In genomic region chr4:143209997-143210396, GRCm38 (mm10) we compare ENCODE assay signal across 21 mouse cellular contexts. TPM values are rescaled to one million over a fixed set of nuclear protein-coding genes. Genes with fewer than 3 reads are reported as not detected.
DNase-seq lines count a peak whose midpoint lies in the region; ATAC-seq and TF ChIP-seq lines count a peak whose summit lies in the region.
"Had no signal": no experiment of that assay in that cellular context is flagged by ENCODE, and none has a peak within 500 bp of the region (broad histone marks: within the 10 kb centered on the region; RNA-seq: fewer than 3 reads in every experiment).

No protein-coding gene starts in this region.

- ATAC-seq in hindbrain, embryonic 13.5 days (ENCODE audit: low FRiP score), result no peak
- ATAC-seq in hindbrain, embryonic 11.5 days (ENCODE audit: low FRiP score), result no peak
- ATAC-seq in midbrain, embryonic 14.5 days (ENCODE audit: low FRiP score, low TSS enrichment), result no peak
- no peak for ATAC-seq in midbrain, embryonic 11.5 days (ENCODE audit: low FRiP score)
- ATAC-seq in neural tube, embryonic 15.5 days (ENCODE audit: low FRiP score), result no peak
- no peak for ATAC-seq in heart, embryonic 11.5 days (replicated peaks; ENCODE audit: insufficient number of reproducible peaks, low FRiP score, low TSS enrichment)
- ATAC-seq: forebrain, embryonic 16.5 days had no signal

- H3K4me2 ChIP-seq in hindbrain, embryonic 13.5 days, result peak overlapping the region; percentile 25; the same call in 1 of the 2 replicates
- H3K4me2 ChIP-seq in hindbrain, embryonic 11.5 days (replicated peaks; ENCODE audit: low read depth, low read length), result no peak overlapping the region
- H3K4me2 ChIP-seq in midbrain, embryonic 14.5 days (ENCODE audit: low read length), result peak overlapping the region; percentile 70
- H3K4me2 ChIP-seq in midbrain, embryonic 11.5 days, result no peak overlapping the region
- H3K4me2 ChIP-seq in CH12.LX (ENCODE audit: insufficient read depth, low read depth, poor library complexity, severe bottlenecking), result peak overlapping the region; percentile 90
- peak overlapping the region; percentile 5 for H3K4me2 ChIP-seq in neural tube, embryonic 15.5 days
- H3K4me2 ChIP-seq in heart, embryonic 11.5 days, result no peak overlapping the region
- H3K4me2 ChIP-seq: embryonic facial prominence, embryonic 15.5 days; heart, embryonic 15.5 days had no signal

- peak; percentile 52 for TF ChIP-seq EP300 in CH12.LX (IDR thresholded peaks at IDR 0.05; ENCODE audit: low read length)

- H3K4me1 ChIP-seq in hindbrain, embryonic 13.5 days (replicated peaks), result peaks cover 29% of the 10 kb centered on the region
- H3K4me1 ChIP-seq in hindbrain, embryonic 11.5 days (replicated peaks; ENCODE audit: control insufficient read depth, insufficient read depth, low read length), result no peaks in the 10 kb centered on the region; the same call in 1 of the 2 replicates
- H3K4me1 ChIP-seq in midbrain, embryonic 14.5 days (ENCODE audit: control insufficient read depth, insufficient read depth, low read length), result peaks cover 13% of the 10 kb centered on the region; the same call in 1 of the 2 replicates
- H3K4me1 ChIP-seq in midbrain, embryonic 11.5 days (ENCODE audit: control insufficient read depth, insufficient read depth, low read length), result peaks cover 8% of the 10 kb centered on the region
- peaks cover 11 to 43% of the 10 kb centered on the region in 2 experiments for H3K4me1 ChIP-seq in CH12.LX (ENCODE audit: control insufficient read depth in 1 of 2, insufficient read depth in 2 of 2)
- H3K4me1 ChIP-seq in neural tube, embryonic 15.5 days, result peaks cover 26% of the 10 kb centered on the region
- H3K4me1 ChIP-seq in heart, embryonic 11.5 days (ENCODE audit: control insufficient read depth, insufficient read depth, low read length), result peaks cover 4% of the 10 kb centered on the region; the same call in 1 of the 2 replicates

- no peaks in the 10 kb centered on the region for H3K36me3 ChIP-seq in hindbrain, embryonic 13.5 days
- H3K36me3 ChIP-seq in hindbrain, embryonic 11.5 days (ENCODE audit: control insufficient read depth, insufficient read depth, low read length), result no peaks in the 10 kb centered on the region
- no peaks in the 10 kb centered on the region for H3K36me3 ChIP-seq in midbrain, embryonic 14.5 days (ENCODE audit: control insufficient read depth, insufficient read depth, low read length)
- no peaks in the 10 kb centered on the region for H3K36me3 ChIP-seq in midbrain, embryonic 11.5 days (ENCODE audit: control insufficient read depth, insufficient read depth, low read length)
- H3K36me3 ChIP-seq in CH12.LX (replicated peaks in 1 of 2; ENCODE audit: control insufficient read depth in 1 of 2, insufficient read depth in 1 of 2, low read length in 1 of 2), result peaks cover 0 to 9% of the 10 kb centered on the region in 2 experiments
- no peaks in the 10 kb centered on the region for H3K36me3 ChIP-seq in neural tube, embryonic 15.5 days
- H3K36me3 ChIP-seq in heart, embryonic 11.5 days (ENCODE audit: control insufficient read depth, insufficient read depth, low read length), result no peaks in the 10 kb centered on the region
- H3K36me3 ChIP-seq: embryonic facial prominence, embryonic 15.5 days; heart, embryonic 10.5 days; heart, embryonic 15.5 days had no signal

- no peaks in the 10 kb centered on the region for H3K9me3 ChIP-seq in hindbrain, embryonic 13.5 days
- no peaks in the 10 kb centered on the region for H3K9me3 ChIP-seq in hindbrain, embryonic 11.5 days (ENCODE audit: control insufficient read depth, low read length)
- no peaks in the 10 kb centered on the region for H3K9me3 ChIP-seq in midbrain, embryonic 14.5 days (ENCODE audit: control insufficient read depth, low read length)
- no peaks in the 10 kb centered on the region for H3K9me3 ChIP-seq in midbrain, embryonic 11.5 days (ENCODE audit: control insufficient read depth, low read length)
- H3K9me3 ChIP-seq in CH12.LX (replicated peaks; ENCODE audit: low read length), result no peaks in the 10 kb centered on the region
- H3K9me3 ChIP-seq in neural tube, embryonic 15.5 days (replicated peaks), result no peaks in the 10 kb centered on the region
- no peaks in the 10 kb centered on the region for H3K9me3 ChIP-seq in heart, embryonic 11.5 days (replicated peaks; ENCODE audit: control insufficient read depth, low read length)
- H3K9me3 ChIP-seq: embryonic facial prominence, embryonic 15.5 days; G1E; heart, embryonic 10.5 days; heart, embryonic 15.5 days had no signal

- dilution Hi-C loops in CH12.LX (cut with MboI; ENCODE audit: extremely low pct_ligation_motif_present, extremely low pct_unique_long_range_greater_than_20kb, low sequenced_read_pairs), result no loop called here

- in situ Hi-C loops in CH12.LX (cut with MboI; ENCODE audit: low pct_ligation_motif_present, low pct_unique_long_range_greater_than_20kb, low sequenced_read_pairs), result no loop called here

- peak overlapping the region; percentile 49; the same call in 1 of the 2 replicates for H3K9ac ChIP-seq in hindbrain, embryonic 13.5 days
- H3K9ac ChIP-seq in hindbrain, embryonic 11.5 days (ENCODE audit: low read depth, low read length), result no peak overlapping the region
- H3K9ac ChIP-seq in midbrain, embryonic 14.5 days (replicated peaks; ENCODE audit: low read length), result no peak overlapping the region; the same call in 1 of the 2 replicates
- H3K9ac ChIP-seq in midbrain, embryonic 11.5 days (ENCODE audit: low read length), result no peak overlapping the region
- H3K9ac ChIP-seq in CH12.LX (ENCODE audit: insufficient read depth, low read depth), result peak overlapping the region; percentile 93; the same call in 1 of the 2 replicates
- H3K9ac ChIP-seq in neural tube, embryonic 15.5 days (replicated peaks), result no peak overlapping the region
- H3K9ac ChIP-seq in heart, embryonic 11.5 days (ENCODE audit: low read depth, low read length), result no peak overlapping the region
- H3K9ac ChIP-seq: embryonic facial prominence, embryonic 15.5 days; heart, embryonic 15.5 days had no signal

- no peak overlapping the region for H3K27ac ChIP-seq in hindbrain, embryonic 13.5 days
- H3K27ac ChIP-seq in hindbrain, embryonic 11.5 days (ENCODE audit: low read depth, low read length), result no peak overlapping the region
- H3K27ac ChIP-seq in midbrain, embryonic 14.5 days (replicated peaks; ENCODE audit: low read depth, low read length), result no peak overlapping the region
- H3K27ac ChIP-seq in midbrain, embryonic 11.5 days (ENCODE audit: low read depth, low read length), result no peak overlapping the region
- peak overlapping the region; percentile 36; the same call in 1 of the 2 replicates for H3K27ac ChIP-seq in CH12.LX (ENCODE audit: insufficient read depth, low read depth)
- H3K27ac ChIP-seq in neural tube, embryonic 15.5 days (replicated peaks), result no peak overlapping the region
- H3K27ac ChIP-seq in heart, embryonic 11.5 days (ENCODE audit: low read depth, low read length), result no peak overlapping the region
- H3K27ac ChIP-seq: embryonic facial prominence, embryonic 15.5 days; heart, embryonic 10.5 days; heart, embryonic 15.5 days had no signal

- TF ChIP-seq POLR2A in CH12.LX (IDR thresholded peaks at IDR 0.05; ENCODE audit: low read depth, low read length), result no peak

- peaks cover 40% of the 10 kb centered on the region for H3K79me2 ChIP-seq in CH12.LX (replicated peaks; ENCODE audit: control insufficient read depth, extremely low read depth, insufficient read depth, poor library complexity, severe bottlenecking)

- WGBS in hindbrain, embryonic 13.5 days, result 72% methylated on average over 2 of the region's 2 CpGs
- 80% methylated on average over 2 of the region's 2 CpGs for WGBS in hindbrain, embryonic 11.5 days
- 62% methylated on average over 2 of the region's 2 CpGs for WGBS in midbrain, embryonic 14.5 days
- WGBS in midbrain, embryonic 11.5 days, result 84% methylated on average over 2 of the region's 2 CpGs
- WGBS in neural tube, embryonic 15.5 days, result 59% methylated on average over 2 of the region's 2 CpGs
- WGBS in heart, embryonic 11.5 days (ENCODE audit: insufficient replicate concordance), result 88% methylated on average over 2 of the region's 2 CpGs

- no peak for DNase-seq in hindbrain, embryonic 11.5 days (ENCODE audit: low spot score)
- DNase-seq in midbrain, embryonic 14.5 days, result no peak
- no peak for DNase-seq in midbrain, embryonic 11.5 days (ENCODE audit: low spot score, missing footprints)
- no peak for DNase-seq in CH12.LX (ENCODE audit: extremely low read depth)
- DNase-seq: adrenal gland, postnatal 10 days; cerebellum, adult 11 months; cerebellum, adult 8-10 months; cerebellum, postnatal 14 days; embryo, embryonic 11 days; gastrocnemius, postnatal 10 days; heart, adult 18-20 months; heart, postnatal 14 days had no signal

- no peaks in the 10 kb centered on the region for H3K27me3 ChIP-seq in hindbrain, embryonic 13.5 days
- H3K27me3 ChIP-seq in hindbrain, embryonic 11.5 days (ENCODE audit: control insufficient read depth, insufficient read depth, low read length), result no peaks in the 10 kb centered on the region
- H3K27me3 ChIP-seq in midbrain, embryonic 14.5 days (ENCODE audit: control insufficient read depth, insufficient read depth, low read length), result no peaks in the 10 kb centered on the region
- no peaks in the 10 kb centered on the region for H3K27me3 ChIP-seq in midbrain, embryonic 11.5 days (ENCODE audit: control insufficient read depth, insufficient read depth, low read length)
- H3K27me3 ChIP-seq in CH12.LX (replicated peaks), result no peaks in the 10 kb centered on the region
- H3K27me3 ChIP-seq in neural tube, embryonic 15.5 days (replicated peaks), result no peaks in the 10 kb centered on the region
- no peaks in the 10 kb centered on the region for H3K27me3 ChIP-seq in heart, embryonic 11.5 days (ENCODE audit: control insufficient read depth, insufficient read depth, low read length)
- H3K27me3 ChIP-seq: embryonic facial prominence, embryonic 15.5 days; heart, embryonic 15.5 days had no signal

- H3K4me3 ChIP-seq in hindbrain, embryonic 13.5 days, result no peak overlapping the region
- H3K4me3 ChIP-seq in hindbrain, embryonic 11.5 days (ENCODE audit: low read depth, low read length), result no peak overlapping the region
- no peak overlapping the region; the same call in 1 of the 2 replicates for H3K4me3 ChIP-seq in midbrain, embryonic 14.5 days (replicated peaks; ENCODE audit: low read depth, low read length)
- no peak overlapping the region for H3K4me3 ChIP-seq in midbrain, embryonic 11.5 days (ENCODE audit: low read depth, low read length)
- peak overlapping the region in 1 of 3 experiments; percentile 49 for H3K4me3 ChIP-seq in CH12.LX (replicated peaks in 1 of 3; ENCODE audit: low read depth in 2 of 3, low read length in 2 of 3, poor library complexity in 1 of 3)
- H3K4me3 ChIP-seq in neural tube, embryonic 15.5 days (replicated peaks), result no peak overlapping the region
- H3K4me3 ChIP-seq in heart, embryonic 11.5 days (ENCODE audit: low read depth, low read length), result no peak overlapping the region
- H3K4me3 ChIP-seq: embryonic facial prominence, embryonic 15.5 days; erythroblast, embryonic 14.5 days; heart, embryonic 10.5 days; heart, embryonic 15.5 days had no signal

- TF ChIP-seq RAD21 in CH12.LX (IDR thresholded peaks at IDR 0.05; ENCODE audit: low read depth, low read length), result no peak

- no peak for TF ChIP-seq CTCF in CH12.LX (conservative IDR thresholded peaks at IDR 0.05 in 1 of 2, IDR thresholded peaks at IDR 0.05 in 1 of 2; ENCODE audit: low read depth in 2 of 2, low read length in 2 of 2)

RNA-seq across cellular contexts. Expression of gene Prdm2, which starts 2.8 kb away (rescaled TPM):
- polyA plus RNA-seq in hindbrain, embryonic 13.5 days (2015; fragmentation: Nextera tagmentation; extraction: Ambion mirVana), result 17.6 and 18.6 TPM in 2 replicates
- 16.5 and 20.7 TPM in 2 replicates for polyA plus RNA-seq in hindbrain, embryonic 11.5 days (2014; fragmentation: Nextera tagmentation; extraction: Ambion mirVana)
- polyA plus RNA-seq in midbrain, embryonic 14.5 days (2014; fragmentation: Nextera tagmentation; extraction: Ambion mirVana), result 15.0 and 22.0 TPM in 2 replicates
- 14.2 and 14.7 TPM in 2 replicates for polyA plus RNA-seq in midbrain, embryonic 11.5 days (2014; fragmentation: Nextera tagmentation; extraction: Ambion mirVana)
- total RNA-seq in CH12.LX (2012; rRNA removed), result 7.1 and 7.2 TPM in 2 replicates
- 2.9 and 3.8 TPM in 2 replicates for total RNA-seq in CH12.LX (2014; rRNA removed)
- 13.4 and 16.1 TPM in 2 replicates for polyA plus RNA-seq in CH12.LX (2012; ENCODE audit: insufficient read length, low read depth)
- 12.7 and 13.2 TPM in 2 replicates for polyA plus RNA-seq in neural tube, embryonic 15.5 days (2015; fragmentation: Nextera tagmentation; extraction: Ambion mirVana)
- polyA plus RNA-seq in heart, embryonic 11.5 days (2014; fragmentation: Nextera tagmentation; extraction: Ambion mirVana), result 8.1 and 11.0 TPM in 2 replicates

Comparison
In these comparisons a context has a peak if more than half of its experiments do, and no peak if none do; other contexts are left out.
1. H3K4me2 ChIP-seq: peak in hindbrain, embryonic 13.5 days (single experiment), midbrain, embryonic 14.5 days (single experiment), CH12.LX (single experiment) and neural tube, embryonic 15.5 days (single experiment); none in hindbrain, embryonic 11.5 days (single experiment), midbrain, embryonic 11.5 days (single experiment) and heart, embryonic 11.5 days (single experiment).
2. H3K9ac ChIP-seq: peak in hindbrain, embryonic 13.5 days (single experiment) and CH12.LX (single experiment); none in hindbrain, embryonic 11.5 days (single experiment), midbrain, embryonic 14.5 days (single experiment), midbrain, embryonic 11.5 days (single experiment), neural tube, embryonic 15.5 days (single experiment) and heart, embryonic 11.5 days (single experiment).